Mouse (Mus musculus) limb, embryonic 14.5 days (tissue): ENCODE data around the gene Sec14l3. TPM values are rescaled to one million over a fixed set of nuclear protein-coding genes. Genes with fewer than 3 reads are reported as not detected.

Experiments
- ATAC-seq: fragments of 200-750 bp; cut with Nextera tagmentation; 2 replicates; pipeline ENCODE4 v1.8.0; 2017; ENCODE audit warnings: low read depth, moderate number of reproducible peaks, moderate TSS enrichment; ENCODE audit not compliant: low FRiP score
- DNase-seq: peaks from one replicate; pipeline ENCODE4 v3.0.0-alpha.2; 2015; ENCODE audit warnings: low spot score
- H3K27ac ChIP-seq: fragments of 300-500 bp; sonication (generic); replicated peaks from 2 replicates; pipeline ENCODE4 v1.5.1; 2014; ENCODE audit warnings: low read depth, mild to moderate bottlenecking, low read length, moderate library complexity, mixed read lengths
- H3K27me3 ChIP-seq: fragments of 300-500 bp; sonication (generic); 2 replicates; pipeline ENCODE4 v1.6.1; 2014; ENCODE audit warnings: low read length, mixed read lengths; ENCODE audit not compliant: control insufficient read depth, insufficient read depth
- H3K36me3 ChIP-seq: fragments of 300-500 bp; sonication (generic); 2 replicates; pipeline ENCODE4 v1.6.1; 2014; ENCODE audit warnings: mild to moderate bottlenecking, low read length, moderate library complexity, mixed read lengths; ENCODE audit not compliant: control insufficient read depth, insufficient read depth
- H3K4me1 ChIP-seq: fragments of 300-500 bp; sonication (generic); 2 replicates; pipeline ENCODE4 v1.6.1; 2014; ENCODE audit warnings: antibody characterized with exemption, low read length, mixed read lengths; ENCODE audit not compliant: control insufficient read depth, insufficient read depth
- H3K4me2 ChIP-seq: fragments of 300-500 bp; sonication (generic); replicated peaks from 2 replicates; pipeline ENCODE4 v1.6.1; 2014; ENCODE audit warnings: low read depth, mild to moderate bottlenecking, low read length, moderate library complexity; ENCODE audit not compliant: severe bottlenecking
- H3K4me3 ChIP-seq: fragments of 300-500 bp; sonication (generic); replicated peaks from 2 replicates; pipeline ENCODE4 v1.5.1; 2014; ENCODE audit warnings: low read length
- H3K9ac ChIP-seq: fragments of 300-500 bp; sonication (generic); 2 replicates; pipeline ENCODE4 v1.6.1; 2014; ENCODE audit warnings: mild to moderate bottlenecking, low read depth, low read length, moderate library complexity; ENCODE audit not compliant: severe bottlenecking
- H3K9me3 ChIP-seq: fragments of 300-500 bp; sonication (generic); 2 replicates; pipeline ENCODE4 v1.6.1; 2016; ENCODE audit warnings: low read length; ENCODE audit not compliant: control insufficient read depth
- POLR2A ChIP-seq: fragments of 200-500 bp; IDR thresholded peaks from 2 replicates; pipeline ENCODE4 v1.8.0; 2012; ENCODE audit warnings: inconsistent platforms, mild to moderate bottlenecking, moderate library complexity, borderline replicate concordance; ENCODE audit not compliant: insufficient read depth, insufficient read length; ENCODE audit errors: extremely low read depth
- WGBS: fragments of 180-500 bp; shearing (Covaris S2); extraction: QIAGEN DNeasy Blood & Tissue Kit; methylation state at CpG from one replicate; pipeline ENCODE4 v1.1.7; 2014; 5-methylcytosine and 5-hydroxymethylcytosine counted together
- polyA plus RNA-seq, 2 experiments: library from polyadenylated mRNA; depleted of rRNA in 1 of 2; stranded (reverse) in 1 of 2; unstranded in 1 of 2; fragments of >200 nt; fragmentation: Nextera tagmentation in 1 of 2; extraction: Ambion mirVana in 1 of 2; gene quantifications; 2 replicates each; pipeline versions ENCODE4 v1.2.1 to v1.2.3; 2012 to 2014

Sec14l3 gene
- polyA plus RNA-seq, 2 experiments: not detected

DNA sequence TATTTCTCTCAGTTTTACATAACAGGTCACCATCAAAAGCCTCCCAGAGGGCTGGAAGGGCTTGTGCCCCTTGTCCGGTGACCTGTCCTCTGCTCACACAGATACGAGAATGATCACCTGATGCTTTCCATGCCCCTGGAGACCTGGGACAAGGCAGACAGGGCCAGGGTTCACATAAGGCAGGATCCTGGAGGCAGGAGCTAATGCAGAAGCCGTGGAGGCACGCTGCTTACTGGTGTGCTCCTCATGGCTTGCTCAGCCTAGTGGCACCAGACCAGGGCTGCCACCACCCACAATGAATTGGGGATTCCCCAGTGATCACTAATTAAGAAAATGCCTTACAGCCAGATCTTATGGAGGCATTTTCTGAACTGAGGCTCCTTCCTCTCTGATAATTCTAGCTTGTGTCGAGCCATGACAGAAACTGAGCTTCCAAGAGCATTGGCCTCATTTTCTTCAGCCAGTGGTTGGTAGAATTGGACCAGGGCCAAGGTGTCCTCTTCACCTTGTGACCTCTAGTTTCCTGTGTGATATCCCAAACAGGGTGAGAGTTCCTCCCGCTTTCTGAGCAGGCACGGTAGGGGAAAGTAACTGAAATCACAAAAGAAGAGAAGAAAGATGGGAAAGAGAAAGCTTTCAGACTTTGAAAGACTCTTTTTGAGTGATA, 13.8 kb downstream of the Sec14l3 start:
- H3K4me2 ChIP-seq: no peak overlapping the region
- no peak overlapping the region for H3K9ac ChIP-seq
- H3K27me3 ChIP-seq: no peaks in the 10 kb centered on the region
- no peak overlapping the region for H3K4me3 ChIP-seq
- H3K36me3 ChIP-seq: no peaks in the 10 kb centered on the region
- H3K4me1 ChIP-seq: no peaks in the 10 kb centered on the region
- DNase-seq (no peak), ATAC-seq (no peak)
- no peaks in the 10 kb centered on the region for H3K9me3 ChIP-seq
- no peak overlapping the region for H3K27ac ChIP-seq
- WGBS: 82% methylated on average over 7 of the region's 7 CpGs
- no peak for TF ChIP-seq POLR2A

DNA sequence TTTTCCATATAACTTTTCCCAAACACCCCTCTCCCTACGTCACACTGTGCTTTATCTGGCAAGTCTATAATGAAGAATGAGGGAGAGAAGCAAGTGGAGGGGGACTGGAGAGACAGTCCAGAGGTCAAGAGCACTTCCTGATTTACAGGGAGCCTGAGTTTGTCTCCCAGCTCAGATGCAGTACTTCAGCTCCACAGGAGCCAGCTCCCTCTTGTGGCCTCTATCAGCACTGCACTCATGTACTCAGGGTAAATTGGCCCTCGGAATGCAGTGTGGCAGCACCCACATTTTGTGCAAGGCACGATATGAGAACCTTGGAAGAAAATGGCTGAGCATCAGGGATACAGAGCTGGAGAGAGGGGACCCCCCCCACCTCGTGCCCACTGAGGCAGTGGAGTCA, 15.6 kb downstream of the Sec14l3 start:
- Histone ChIP-seq H3K36me3 (no peaks in the 10 kb centered on the region), H3K27me3 (no peaks in the 10 kb centered on the region), H3K4me3 (no peak overlapping the region), H3K9ac (no peak overlapping the region), H3K4me2 (no peak overlapping the region), H3K9me3 (no peaks in the 10 kb centered on the region), H3K27ac (no peak overlapping the region), H3K4me1 (no peaks in the 10 kb centered on the region)
- DNase-seq: peak; percentile 16
- 16% methylated on average over 4 of the region's 4 CpGs for WGBS
- TF ChIP-seq POLR2A: no peak
- no peak for ATAC-seq

DNA sequence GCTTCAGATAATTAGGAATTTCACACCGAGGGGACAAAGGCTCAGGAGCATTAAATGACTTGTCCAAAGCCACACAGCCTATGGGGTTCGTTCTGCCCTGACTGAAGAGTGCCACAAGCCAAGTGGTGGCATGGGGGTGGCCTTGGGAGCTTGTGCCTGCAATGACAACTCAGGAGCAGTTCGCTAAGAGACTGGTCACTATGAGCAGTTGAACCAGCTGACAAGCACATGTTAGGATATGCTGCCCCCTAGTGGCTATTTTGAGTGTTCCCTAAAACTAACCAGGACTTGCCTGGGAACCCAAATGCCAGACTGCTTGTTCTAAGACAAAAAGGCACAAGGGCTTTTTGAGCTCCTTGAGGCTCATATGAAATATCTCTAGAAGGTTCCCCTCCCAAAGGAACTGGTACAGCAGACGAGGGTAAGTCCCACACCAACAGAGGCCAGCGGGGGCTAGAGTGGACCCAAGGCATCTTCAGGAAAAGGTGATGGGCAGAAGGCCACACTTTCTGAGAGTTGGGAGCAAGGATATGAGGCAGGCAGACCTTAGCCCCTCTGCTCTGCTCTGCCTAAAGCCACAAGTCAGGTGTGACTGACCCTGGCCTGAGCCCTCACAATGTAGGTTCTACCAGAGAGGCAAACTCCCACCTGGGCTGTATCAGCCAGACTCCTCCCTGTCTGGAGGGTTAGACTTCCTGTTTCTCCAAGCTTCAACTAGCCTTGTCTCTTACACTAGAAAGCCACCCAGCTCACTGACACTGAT, 18.9 kb downstream of the Sec14l3 start:
- Histone ChIP-seq H3K4me1 (no peaks in the 10 kb centered on the region), H3K4me2 (no peak overlapping the region), H3K36me3 (no peaks in the 10 kb centered on the region), H3K9me3 (no peaks in the 10 kb centered on the region), H3K27ac (no peak overlapping the region), H3K27me3 (no peaks in the 10 kb centered on the region), H3K9ac (no peak overlapping the region), H3K4me3 (no peak overlapping the region)
- DNase-seq (peak; percentile 92), ATAC-seq (no peak)
- WGBS: 28% methylated on average over 5 of the region's 5 CpGs
- TF ChIP-seq POLR2A: no peak

DNA sequence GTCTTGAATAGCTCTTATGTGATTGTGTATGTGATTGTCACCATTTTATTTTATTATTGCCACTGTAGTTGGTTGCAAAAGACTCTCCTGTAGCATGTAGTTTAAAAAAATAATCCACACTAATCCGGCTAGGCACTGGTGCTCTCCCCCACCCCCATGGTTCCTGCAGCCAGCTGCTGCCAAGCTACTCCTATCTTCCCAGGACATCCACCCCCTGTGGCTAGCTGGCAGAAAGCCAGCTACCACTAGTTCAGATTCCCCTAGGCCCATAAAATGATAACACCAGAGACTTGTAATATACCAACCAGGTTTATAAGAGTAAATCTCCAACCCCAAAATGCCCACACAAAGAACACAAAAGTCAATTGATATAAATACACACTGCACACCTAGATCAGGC, 21.6 kb downstream of the Sec14l3 start:
- H3K27ac ChIP-seq: no peak overlapping the region
- no peak overlapping the region for H3K4me2 ChIP-seq
- H3K9me3 ChIP-seq: no peaks in the 10 kb centered on the region
- no peaks in the 10 kb centered on the region for H3K4me1 ChIP-seq
- no peak for DNase-seq
- H3K36me3 ChIP-seq: no peaks in the 10 kb centered on the region
- no peak for TF ChIP-seq POLR2A
- no peak overlapping the region for H3K9ac ChIP-seq
- no peak for ATAC-seq
- 53% methylated on average over 1 of the region's 1 CpGs for WGBS
- no peak overlapping the region for H3K4me3 ChIP-seq
- no peaks in the 10 kb centered on the region for H3K27me3 ChIP-seq

DNA sequence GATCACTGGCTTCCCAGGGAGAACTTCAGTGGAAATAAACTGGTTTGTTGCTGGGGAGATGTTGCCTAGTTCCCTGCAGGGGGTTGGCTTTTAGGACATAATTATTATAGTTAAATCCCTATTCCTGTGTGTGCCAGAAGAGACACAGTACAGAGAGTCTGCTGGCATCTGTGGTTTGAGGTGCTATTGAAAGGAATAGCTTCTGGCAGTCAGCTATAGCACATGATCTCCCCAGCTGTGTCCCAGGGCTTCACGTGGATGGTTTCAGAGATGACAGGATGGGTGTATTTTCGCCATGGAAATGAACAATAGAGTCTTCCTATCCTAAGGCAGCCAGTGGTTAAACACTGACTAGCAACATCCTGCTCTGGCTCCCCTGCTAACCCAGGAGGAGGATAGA, 22.6 kb downstream of the Sec14l3 start:
- Histone ChIP-seq H3K4me2 (no peak overlapping the region), H3K27me3 (no peaks in the 10 kb centered on the region), H3K27ac (no peak overlapping the region), H3K4me3 (no peak overlapping the region), H3K4me1 (no peaks in the 10 kb centered on the region), H3K9me3 (no peaks in the 10 kb centered on the region), H3K36me3 (no peaks in the 10 kb centered on the region), H3K9ac (no peak overlapping the region)
- ATAC-seq (no peak), DNase-seq (no peak)
- TF ChIP-seq POLR2A: no peak
- WGBS: 67% methylated on average over 2 of the region's 2 CpGs
